Mouse (Mus musculus) CH12.LX (cell line): ENCODE measurements around the gene Hes5.

Source experiments
- CHD1 ChIP-seq: IDR thresholded peaks from 2 replicates; pipeline ENCODE4 v1.6.1; 2012; ENCODE audit warnings: low read depth, low read length, improper control_type of control experiment, inconsistent platforms
- CTCF ChIP-seq, 2 experiments: IDR thresholded peaks in 1 of 2; conservative IDR thresholded peaks in 1 of 2; 2 replicates each; pipeline ENCODE4 v1.5.1; 2011 to 2012; ENCODE audit warnings: low read depth in 2 of 2, low read length in 2 of 2, improper control_type of control experiment in 1 of 2, inconsistent platforms in 1 of 2, mild to moderate bottlenecking in 1 of 2, moderate library complexity in 1 of 2
- EP300 ChIP-seq: IDR thresholded peaks from 2 replicates; pipeline ENCODE4 v1.6.1; 2011; ENCODE audit warnings: low read length, improper control_type of control experiment
- MEF2A ChIP-seq: IDR thresholded peaks from 2 replicates; pipeline ENCODE4 v1.6.1; 2014; ENCODE audit warnings: low read depth, mild to moderate bottlenecking, inconsistent platforms, low read length, improper control_type of control experiment, borderline replicate concordance
- NELFE ChIP-seq: IDR thresholded peaks from 2 replicates; pipeline ENCODE4 v1.6.1; 2011; ENCODE audit warnings: low read depth, low read length, improper control_type of control experiment
- NRF1 ChIP-seq: IDR thresholded peaks from 2 replicates; pipeline ENCODE4 v1.6.1; 2014; ENCODE audit warnings: low read depth, mild to moderate bottlenecking, inconsistent platforms, low read length, improper control_type of control experiment, moderate library complexity
- POLR2A ChIP-seq: IDR thresholded peaks from 2 replicates; pipeline ENCODE4 v1.6.1; 2011; ENCODE audit warnings: low read depth, mild to moderate bottlenecking, improper control_type of control experiment, low read length
- POLR2AphosphoS2 ChIP-seq: IDR thresholded peaks from 2 replicates; pipeline ENCODE4 v1.6.1; 2011; ENCODE audit warnings: low read depth, low read length, improper control_type of control experiment
- RCOR1 ChIP-seq: conservative IDR thresholded peaks from 2 replicates; pipeline ENCODE4 v1.6.1; 2012; ENCODE audit warnings: low read depth, mild to moderate bottlenecking, inconsistent platforms, low read length, improper control_type of control experiment
- SIN3A ChIP-seq: IDR thresholded peaks from 2 replicates; pipeline ENCODE4 v1.6.1; 2012; ENCODE audit warnings: low read length, improper control_type of control experiment, inconsistent platforms
- TCF12 ChIP-seq: IDR thresholded peaks from 2 replicates; pipeline ENCODE4 v1.6.1; 2014; ENCODE audit warnings: low read depth, mild to moderate bottlenecking, inconsistent platforms, low read length, improper control_type of control experiment
- USF1 ChIP-seq: IDR thresholded peaks from 2 replicates; pipeline ENCODE4 v1.6.1; 2014; ENCODE audit warnings: low read depth, mild to moderate bottlenecking, inconsistent platforms, low read length, improper control_type of control experiment

DNA sequence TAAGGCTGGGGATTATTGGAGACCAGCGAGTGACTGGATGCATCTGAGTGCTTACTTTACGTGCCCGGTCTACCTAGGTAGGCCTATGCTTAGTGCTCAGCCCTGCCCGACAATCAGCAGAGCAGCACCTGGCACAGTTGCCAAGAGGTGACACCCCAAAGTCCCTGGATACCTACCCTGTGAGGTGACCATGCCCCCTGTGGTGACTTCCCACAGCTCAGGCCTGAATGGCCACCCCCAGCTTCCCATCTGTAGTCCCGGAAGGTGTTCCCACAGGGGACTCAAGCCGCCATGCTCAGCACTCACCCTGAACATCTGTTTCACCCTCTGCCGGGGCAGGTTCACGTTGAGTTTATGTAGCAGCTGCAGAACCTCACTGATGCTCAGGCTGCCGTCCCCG is 45.6 kb downstream of the Hes5 start:
- TF ChIP-seq RCOR1 (no peak), POLR2A (no peak), TCF12 (no peak), POLR2AphosphoS2 (no peak), CTCF (conservative IDR thresholded peaks at IDR 0.05 in 1 of 2, IDR thresholded peaks at IDR 0.05 in 1 of 2; ENCODE audit: low read depth in 2 of 2, low read length in 2 of 2) (no peak), SIN3A (no peak), MEF2A (no peak), NRF1 (no peak), EP300 (no peak), NELFE (no peak), USF1 (no peak), CHD1 (no peak)
